Mouse (Mus musculus) layer of hippocampus, adult 2 months (tissue): Measurements from ENCODE around the gene Cuedc2. TPM values are rescaled to one million over a fixed set of nuclear protein-coding genes. Genes with fewer than 3 reads are reported as not detected.
A peak's percentile ranks its signal among the peaks of the same experiment; 100 is the strongest.

Experiments used
- DNase-seq, 2 experiments: peaks; one replicate each; pipeline ENCODE4 v3.0.0; 2022; ENCODE audit warnings: low spot score in 2 of 2
- H3K27ac ChIP-seq: fragments of 200-600 bp; 2 replicates; pipeline ENCODE4 v1.8.1; 2022
- H3K4me3 ChIP-seq: fragments of 200-600 bp; 2 replicates; pipeline ENCODE4 v1.8.1; 2022; ENCODE audit warnings: mild to moderate bottlenecking
- CTCF ChIP-seq: fragments of 200-600 bp; conservative IDR thresholded peaks from 2 replicates; pipeline ENCODE4 v1.8.1; 2022; ENCODE audit warnings: antibody characterized with exemption, mild to moderate bottlenecking, moderate library complexity
- total RNA-seq, 2 experiments: library from RNA; stranded (reverse); gene quantifications; 2 replicates each; pipeline ENCODE4 v1.2.3; 2021

Gene Cuedc2
- total RNA-seq, 2 experiments from 2014 or later = 171 to 178 TPM

- no peak overlapping the region for H3K4me3 ChIP-seq
- TF ChIP-seq CTCF = no peak
- no peak overlapping the region; the same call in 1 of the 2 replicates for H3K27ac ChIP-seq
- DNase-seq = no peak
Observed at GRCm38 (mm10) chr19:46323716-46324115, 14.8 kb downstream of the Cuedc2 start.

- peak overlapping the region; percentile 95 for H3K27ac ChIP-seq
- peak in 1 of 2 experiments; percentile 9 for DNase-seq
- no peak overlapping the region; the same call in 1 of the 2 replicates for H3K4me3 ChIP-seq
- TF ChIP-seq CTCF = no peak
Observed at GRCm38 (mm10) chr19:46322996-46323572, 15.4 kb downstream of the Cuedc2 start.

- peak overlapping the region; percentile 95 for H3K27ac ChIP-seq
- no peak for TF ChIP-seq CTCF
- DNase-seq = peak in 1 of 2 experiments; percentile 9
- H3K4me3 ChIP-seq = peak overlapping the region; percentile 24; the same call in 1 of the 2 replicates
Observed at GRCm38 (mm10) chr19:46322144-46322995, 16.1 kb downstream of the Cuedc2 start.

- H3K27ac ChIP-seq = peak overlapping the region; percentile 95
- peak in 1 of 2 experiments; percentile 70 for DNase-seq
- no peak for TF ChIP-seq CTCF
- H3K4me3 ChIP-seq = peak overlapping the region; percentile 8; the same call in 1 of the 2 replicates
Observed at GRCm38 (mm10) chr19:46321101-46321943, 17.2 kb downstream of the Cuedc2 start.

- H3K27ac ChIP-seq = peak overlapping the region; percentile 95
- H3K4me3 ChIP-seq = no peak overlapping the region
- peak in 1 of 2 experiments; percentile 9 for DNase-seq
- no peak for TF ChIP-seq CTCF
Observed at GRCm38 (mm10) chr19:46320076-46320785, 18.3 kb downstream of the Cuedc2 start.

GRCm38 (mm10) chr19:46318586-46319378 lies 19.7 kb downstream of the Cuedc2 start:
- DNase-seq = peak; percentile 90 to 96
- Histone ChIP-seq H3K4me3 (peak overlapping the region; percentile 64), H3K27ac (peak overlapping the region; percentile 95)
- TF ChIP-seq CTCF = no peak

- no peak for TF ChIP-seq CTCF
- H3K4me3 ChIP-seq = peak overlapping the region; percentile 64
- peak overlapping the region; percentile 95 for H3K27ac ChIP-seq
- DNase-seq = peak; percentile 69 to 75
Observed at GRCm38 (mm10) chr19:46318031-46318471, 20.5 kb downstream of the Cuedc2 start.

GRCm38 (mm10) chr19:46317546-46317885 lies 21.0 kb downstream of the Cuedc2 start:
- no peak for TF ChIP-seq CTCF
- no peak for DNase-seq
- Histone ChIP-seq H3K4me3 (peak overlapping the region; percentile 71), H3K27ac (peak overlapping the region; percentile 93)

- no peak for TF ChIP-seq CTCF
- Histone ChIP-seq H3K27ac (peak overlapping the region; percentile 93), H3K4me3 (peak overlapping the region; percentile 71)
- DNase-seq = peak; percentile 80 to 90
Observed at GRCm38 (mm10) chr19:46316846-46317545, 21.5 kb downstream of the Cuedc2 start.

- TF ChIP-seq CTCF = no peak
- H3K4me3 ChIP-seq = peak overlapping the region; percentile 71
- peak in 1 of 2 experiments; percentile 20 for DNase-seq
- peak overlapping the region; percentile 60; the same call in 1 of the 2 replicates for H3K27ac ChIP-seq
Observed at GRCm38 (mm10) chr19:46315752-46316610, 22.5 kb downstream of the Cuedc2 start.
